Mouse (Mus musculus) liver, embryonic 11.5 days (tissue): Measurements from ENCODE around the gene Ptges3l. TPM values are rescaled to one million over a fixed set of nuclear protein-coding genes. Genes with fewer than 3 reads are reported as not detected.
"Not testable (repeated sequence)": the region's sequence is repeated elsewhere in the genome, so short reads cannot be mapped to it uniquely, and the experiment has no call there.

ENCODE experiments used
- ATAC-seq: fragments of 200-750 bp; cut with Nextera tagmentation; replicated peaks from 2 replicates; pipeline ENCODE4 v1.8.0; 2017; ENCODE audit warnings: moderate number of reproducible peaks, mild to moderate bottlenecking, moderate TSS enrichment, moderate library complexity; ENCODE audit not compliant: low FRiP score
- DNase-seq: peaks from one replicate; pipeline ENCODE4 v3.0.0-alpha.2; 2017; ENCODE audit warnings: low spot score
- H3K27ac ChIP-seq: fragments of 300-500 bp; sonication (generic); 2 replicates; pipeline ENCODE4 v1.5.1; 2014; ENCODE audit warnings: mild to moderate bottlenecking, low read depth, low read length, control low read depth
- H3K27me3 ChIP-seq: fragments of 300-500 bp; sonication (generic); replicated peaks from 2 replicates; pipeline ENCODE4 v1.6.1; 2014; ENCODE audit warnings: low read length, mixed read lengths; ENCODE audit not compliant: control insufficient read depth, insufficient read depth
- H3K36me3 ChIP-seq: fragments of 300-500 bp; sonication (generic); 2 replicates; pipeline ENCODE4 v1.6.1; 2014; ENCODE audit warnings: mild to moderate bottlenecking, low read length, moderate library complexity, mixed read lengths; ENCODE audit not compliant: control insufficient read depth, insufficient read depth
- H3K4me1 ChIP-seq: fragments of 300-500 bp; sonication (generic); replicated peaks from 2 replicates; pipeline ENCODE4 v1.6.1; 2014; ENCODE audit warnings: low read length, mixed read lengths; ENCODE audit not compliant: control insufficient read depth, insufficient read depth
- H3K4me2 ChIP-seq: fragments of 300-500 bp; sonication (generic); 2 replicates; pipeline ENCODE4 v1.6.1; 2014; ENCODE audit warnings: mild to moderate bottlenecking, control low read depth, moderate library complexity
- H3K4me3 ChIP-seq: fragments of 300-500 bp; sonication (generic); 2 replicates; pipeline ENCODE4 v1.5.1; 2014; ENCODE audit warnings: low read depth, low read length, control low read depth
- H3K9ac ChIP-seq: fragments of 300-500 bp; sonication (generic); 2 replicates; pipeline ENCODE4 v1.6.1; 2014; ENCODE audit warnings: low read depth, low read length, control low read depth
- H3K9me3 ChIP-seq: fragments of 300-500 bp; sonication (generic); 2 replicates; pipeline ENCODE4 v1.6.1; 2016; ENCODE audit warnings: low read length, inconsistent platforms, mixed read lengths; ENCODE audit not compliant: control insufficient read depth
- WGBS: fragments of 180-500 bp; shearing (Covaris S2); extraction: QIAGEN DNeasy Blood & Tissue Kit; methylation state at CpG from one replicate; pipeline ENCODE4 v1.1.7; 2014; 5-methylcytosine and 5-hydroxymethylcytosine counted together
- polyA plus RNA-seq: library from polyadenylated mRNA; unstranded; fragments of >200 nt; fragmentation: Nextera tagmentation; extraction: Ambion mirVana; gene quantifications from 2 replicates; pipeline ENCODE4 v1.2.1, GENCODE M21; 2014

Gene Ptges3l
- polyA plus RNA-seq, 1 experiment from 2014 or later, result 5.0 TPM

DNA sequence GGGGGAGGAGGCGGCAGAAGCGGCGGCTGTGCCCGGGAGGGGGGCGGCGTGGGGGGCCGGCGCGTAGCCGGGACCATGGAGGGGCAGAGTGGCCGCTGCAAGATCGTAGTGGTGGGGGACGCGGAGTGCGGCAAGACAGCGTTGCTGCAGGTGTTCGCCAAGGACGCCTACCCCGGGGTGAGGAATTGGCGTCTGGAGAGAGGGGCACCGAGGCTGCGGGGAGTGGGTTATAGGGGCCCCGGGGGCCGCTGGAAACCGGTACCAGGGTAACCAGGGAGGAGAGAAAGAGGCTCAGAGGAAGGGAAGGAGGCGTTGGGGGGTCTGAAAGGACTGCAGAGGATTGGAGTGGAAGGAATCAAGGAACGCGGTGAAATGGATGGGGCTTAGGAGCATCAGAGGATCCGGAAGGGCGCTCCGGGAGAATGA, 43.1 kb upstream of the Ptges3l start:
- Histone ChIP-seq H3K9me3 (no peaks in the 10 kb centered on the region), H3K9ac (peak overlapping the region; percentile 65), H3K4me1 (peaks cover 40% of the 10 kb centered on the region), H3K27me3 (0 out of 2 replicates have a peak, but pooled peaks cover 2% of the 10 kb centered on the region), H3K4me2 (peak overlapping the region; percentile 100), H3K36me3 (0 out of 2 replicates have a peak, but pooled peaks cover 2% of the 10 kb centered on the region), H3K4me3 (peak overlapping the region; percentile 66), H3K27ac (no peak overlapping the region)
- under 1% methylated on average over 29 of the region's 31 CpGs for WGBS
- DNase-seq (no peak), ATAC-seq (peak; percentile 6)

GRCm38 (mm10) chr11:101467477-101468262, 42.5 kb upstream of the Ptges3l start:
- Histone ChIP-seq H3K9ac (peak overlapping the region; percentile 65), H3K27ac (no peak overlapping the region), H3K4me1 (peaks cover 47% of the 10 kb centered on the region), H3K9me3 (no peaks in the 10 kb centered on the region), H3K27me3 (no peaks in the 10 kb centered on the region), H3K4me2 (peak overlapping the region; percentile 100), H3K4me3 (peak overlapping the region; percentile 66), H3K36me3 (0 out of 2 replicates have a peak, but pooled peaks cover 2% of the 10 kb centered on the region)
- 1% methylated on average over 51 of the region's 54 CpGs for WGBS
- ATAC-seq (peak; percentile 77), DNase-seq (peak; percentile 75)

- H3K27me3 ChIP-seq, ATAC-seq, H3K36me3 ChIP-seq, H3K9me3 ChIP-seq, DNase-seq, H3K27ac ChIP-seq, H3K9ac ChIP-seq: not testable (repeated sequence)
- Histone ChIP-seq H3K4me3 (peak overlapping the region; percentile 81), H3K4me1 (peaks cover 51% of the 10 kb centered on the region), H3K4me2 (peak overlapping the region; percentile 100)
- WGBS, result 57% methylated on average over 5 of the region's 5 CpGs
Observed at GRCm38 (mm10) chr11:101466552-101466950, 41.4 kb upstream of the Ptges3l start.

DNA sequence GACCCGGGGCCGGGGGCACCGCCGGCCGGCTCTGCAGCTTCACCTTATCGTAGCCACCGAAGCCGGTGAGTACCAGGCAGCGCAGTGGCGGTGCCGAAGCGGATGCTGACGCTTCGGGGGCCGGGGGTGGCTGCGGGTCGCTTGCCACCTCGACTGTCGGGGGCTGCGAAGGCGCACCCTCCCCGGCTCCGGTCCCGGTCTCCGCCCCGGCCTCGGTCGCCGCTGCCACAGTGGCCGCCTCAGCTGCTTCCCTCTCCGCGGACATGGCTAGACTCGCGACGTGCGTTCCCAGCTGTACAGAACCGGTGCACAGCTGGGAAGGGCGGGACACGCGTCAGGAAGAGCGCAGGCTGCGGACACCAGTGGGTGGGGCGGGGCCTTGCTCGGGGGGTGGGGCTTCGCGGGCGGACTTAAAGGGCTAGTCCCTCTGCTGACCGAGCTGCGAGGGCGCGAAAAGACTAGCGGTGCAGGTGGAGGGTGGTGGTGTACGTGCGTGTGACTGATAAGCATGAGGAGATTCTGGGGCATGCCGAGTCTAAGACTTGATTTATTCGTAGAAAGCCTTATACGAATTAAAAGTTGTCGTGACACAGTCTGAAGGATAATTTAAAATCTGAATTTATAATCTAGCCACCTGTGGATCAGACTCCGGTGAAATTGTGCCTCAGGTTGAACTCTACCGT, 40.9 kb upstream of the Ptges3l start, which contains the start of gene Vat1:
Gene Vat1, minus strand, starts transcription at position 362 of the 683 bp plus-strand sequence.
- H3K4me2 ChIP-seq, result peak within 1 kb of the TSS; percentile 100
- peak; percentile 60 for ATAC-seq
- 0 out of 2 replicates have a peak, but pooled peaks cover 2% of the 10 kb centered on the region for H3K36me3 ChIP-seq
- peak; percentile 75 for DNase-seq
- peaks cover 51% of the 10 kb centered on the region for H3K4me1 ChIP-seq
- no peaks in the 10 kb centered on the region for H3K9me3 ChIP-seq
- no peaks in the 10 kb centered on the region for H3K27me3 ChIP-seq
- H3K27ac ChIP-seq, result peak within 1 kb of the TSS; percentile 55
- H3K4me3 ChIP-seq, result peak within 1 kb of the TSS; percentile 81
- WGBS, result 1% methylated on average over 60 of the region's 60 CpGs
- H3K9ac ChIP-seq, result peak within 1 kb of the TSS; percentile 66

GRCm38 (mm10) chr11:101465101-101465868, 40.2 kb upstream of the Ptges3l start:
- H3K4me1 ChIP-seq, result peaks cover 51% of the 10 kb centered on the region
- ATAC-seq, result peak; percentile 19; the same call in 1 of the 2 replicates

DNA sequence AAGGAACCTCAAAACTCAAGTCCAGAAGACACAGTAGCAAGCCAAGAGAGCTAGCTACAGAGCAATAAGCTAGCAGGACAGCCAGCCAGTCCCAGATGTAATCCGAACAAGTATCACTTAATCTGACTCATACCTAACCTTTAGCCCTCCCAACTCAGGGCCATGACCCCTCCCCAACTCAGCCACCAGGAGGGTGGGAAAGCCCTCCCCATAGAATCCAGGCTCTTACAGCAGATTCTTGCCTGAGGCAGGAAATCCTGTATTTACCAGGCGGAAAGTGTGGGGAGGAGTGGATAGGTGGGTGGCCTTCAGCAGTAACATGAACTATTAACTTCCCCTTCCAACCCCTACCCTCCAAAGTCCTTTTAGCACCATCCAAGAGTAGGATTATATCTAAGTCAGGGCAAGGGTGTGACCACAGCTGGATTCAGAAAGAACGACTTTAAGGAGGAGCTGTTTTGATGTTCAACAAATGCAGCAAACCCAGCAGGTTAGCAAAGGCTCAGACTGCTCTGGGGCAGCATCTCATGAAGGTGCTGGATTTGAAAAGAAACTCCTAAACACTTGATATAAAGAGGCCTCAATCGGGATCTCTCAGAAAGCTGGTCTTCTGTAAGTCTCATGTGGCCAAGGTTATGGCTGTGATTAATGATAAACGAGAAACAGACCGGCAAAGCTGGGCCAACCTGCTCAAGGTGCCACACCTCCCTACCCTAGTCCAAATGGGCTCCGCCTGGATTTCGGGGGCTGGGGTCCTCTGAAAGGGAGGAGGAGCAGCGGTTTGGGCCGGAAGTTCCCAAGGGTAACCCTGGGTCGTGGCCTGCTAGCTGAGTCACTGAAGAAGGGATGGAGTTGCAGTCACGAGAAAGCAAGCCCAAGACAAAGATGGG, 39.3 kb upstream of the Ptges3l start, which contains the start of gene Rnd2:
Gene Rnd2, plus strand, starts transcription at position 789 of the 890 bp plus-strand sequence.
- Histone ChIP-seq H3K4me2 (peak within 1 kb of the TSS; percentile 100), H3K9ac (peak within 1 kb of the TSS; percentile 66), H3K27me3 (no peaks in the 10 kb centered on the region), H3K27ac (peak within 1 kb of the TSS; percentile 55), H3K36me3 (peaks cover 8% of the 10 kb centered on the region; the same call in 1 of the 2 replicates), H3K9me3 (no peaks in the 10 kb centered on the region), H3K4me1 (peaks cover 56% of the 10 kb centered on the region), H3K4me3 (peak within 1 kb of the TSS; percentile 81)
- 9% methylated on average over 12 of the region's 12 CpGs for WGBS
- DNase-seq (no peak), ATAC-seq (no peak)

More at GRCm38 (mm10) chr11:101465101-101465868, 40.2 kb upstream of the Ptges3l start:
- Histone ChIP-seq H3K36me3 (peaks cover 5% of the 10 kb centered on the region; the same call in 1 of the 2 replicates), H3K4me2 (peak overlapping the region; percentile 100), H3K9me3 (no peaks in the 10 kb centered on the region), H3K27ac (peak overlapping the region; percentile 55), H3K9ac (peak overlapping the region; percentile 66), H3K27me3 (no peaks in the 10 kb centered on the region), H3K4me3 (peak overlapping the region; percentile 81)
- peak; percentile 72 for DNase-seq
- 2% methylated on average over 51 of the region's 51 CpGs for WGBS

GRCm38 (mm10) chr11:101462583-101463440, 37.7 kb upstream of the Ptges3l start:
- ATAC-seq (0 out of 2 replicates have a peak, but pooled peaks have one; percentile 23), DNase-seq (no peak)
- H3K9ac ChIP-seq, result no peak overlapping the region
- peak overlapping the region; percentile 13; the same call in 1 of the 2 replicates for H3K27ac ChIP-seq
- peaks cover 15% of the 10 kb centered on the region for H3K36me3 ChIP-seq
- H3K4me2 ChIP-seq, result peak overlapping the region; percentile 100
- H3K4me1 ChIP-seq, result peaks cover 52% of the 10 kb centered on the region
- WGBS, result 30% methylated on average over 13 of the region's 13 CpGs
- no peaks in the 10 kb centered on the region for H3K27me3 ChIP-seq
- no peaks in the 10 kb centered on the region for H3K9me3 ChIP-seq
- no peak overlapping the region for H3K4me3 ChIP-seq
